Mouse (Mus musculus): ENCODE measurements around the gene Chd9.

DNA sequence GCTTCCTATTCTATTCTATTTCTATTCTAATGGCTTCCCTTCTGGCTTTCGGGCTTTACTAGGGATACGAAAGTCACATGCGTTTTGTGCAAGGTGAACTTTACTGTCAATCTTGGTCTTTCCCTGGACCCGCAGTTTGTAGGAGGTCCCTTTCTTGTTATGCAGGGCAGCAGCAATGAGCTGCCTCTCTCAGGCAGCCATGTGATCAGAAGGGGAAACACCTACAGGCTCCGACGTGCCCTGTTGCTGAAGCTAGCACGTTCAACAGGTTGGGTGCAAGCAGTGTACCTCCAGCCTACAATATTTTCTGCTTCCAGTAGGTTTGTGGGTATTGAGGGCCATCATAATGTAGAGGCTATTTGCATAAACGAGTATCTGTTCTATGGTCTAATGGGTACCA is 2.8 kb downstream of the Chd9 start:
- TF ChIP-seq CTCF (IDR thresholded peaks at IDR 0.05; ENCODE audit: extremely low read depth, insufficient read length, insufficient replicate concordance, low read depth, low read length) (no peak), POLR2A (IDR thresholded peaks at IDR 0.05; ENCODE audit: low read depth, low read length) (no peak)

Data from small intestine, adult 2 months (tissue).